ENCODE assay signal across 10 mouse cellular contexts in the genomic region with DNA sequence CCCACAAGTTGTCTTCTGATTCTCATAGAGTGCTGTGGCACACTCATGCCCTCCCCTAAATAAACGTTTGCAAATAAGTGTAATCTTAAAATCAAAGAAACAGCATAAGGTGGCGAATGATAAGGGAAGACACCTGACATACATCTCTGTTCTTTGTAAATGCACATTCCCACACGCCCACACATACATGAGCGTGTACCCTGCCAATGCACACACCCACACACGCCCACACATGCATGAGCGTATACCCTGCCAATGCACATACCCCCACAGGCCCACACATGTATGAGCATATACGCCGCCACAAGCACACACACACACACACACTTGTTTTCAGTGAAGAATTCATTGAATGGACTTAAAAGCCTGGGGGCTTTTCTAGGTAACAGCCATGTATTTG.
DNase-seq lines count a peak whose midpoint lies in the region; ATAC-seq lines count a peak whose summit lies in the region.
"Had no signal": no experiment of that assay in that cellular context is flagged by ENCODE, and none has a peak within 500 bp of the region (broad histone marks: within the 10 kb centered on the region; RNA-seq: fewer than 3 reads in every experiment).

No protein-coding gene starts in this region.

- no peak overlapping the region for H3K9ac ChIP-seq in intestine, embryonic 14.5 days (ENCODE audit: low read length)
- H3K9ac ChIP-seq in intestine, embryonic 16.5 days (ENCODE audit: low read depth, low read length) = no peak overlapping the region
- H3K9ac ChIP-seq in forebrain, embryonic 14.5 days (ENCODE audit: low read length) = no peak overlapping the region
- H3K9ac ChIP-seq in midbrain, embryonic 16.5 days (ENCODE audit: low read depth, low read length) = no peak overlapping the region
- H3K9ac ChIP-seq: embryonic facial prominence, embryonic 15.5 days had no signal

- whole genome bisulfite sequencing in intestine, embryonic 14.5 days = 76% methylated on average over 8 of the region's 8 CpGs
- 78% methylated on average over 8 of the region's 8 CpGs for WGBS in intestine, embryonic 16.5 days
- 81% methylated on average over 8 of the region's 8 CpGs for WGBS in forebrain, embryonic 14.5 days
- 87% methylated on average over 8 of the region's 8 CpGs for WGBS in midbrain, embryonic 16.5 days

- peak overlapping the region; percentile 31; the same call in 1 of the 2 replicates for H3K4me2 ChIP-seq in intestine, embryonic 14.5 days (ENCODE audit: low read length)
- H3K4me2 ChIP-seq in intestine, embryonic 16.5 days (ENCODE audit: low read depth, low read length) = no peak overlapping the region
- H3K4me2 ChIP-seq in forebrain, embryonic 14.5 days (ENCODE audit: low read length) = 0 out of 2 replicates have a peak overlapping the region, but pooled peaks have one; percentile 30
- H3K4me2 ChIP-seq in midbrain, embryonic 16.5 days (ENCODE audit: low read length) = peak overlapping the region; percentile 46
- H3K4me2 ChIP-seq: embryonic facial prominence, embryonic 15.5 days had no signal

- DNase-seq in intestine, embryonic 14.5 days (ENCODE audit: low spot score) = no peak
- peak; percentile 22 for DNase-seq in T-cell, adult 2 months (ENCODE audit: low spot score)
- no peak for DNase-seq in forebrain, embryonic 14.5 days (ENCODE audit: low spot score)
- no peak for DNase-seq in kidney, postnatal 10 days
- DNase-seq in cerebellum, adult 11 months = no peak
- DNase-seq in frontal cortex, postnatal 10 days (ENCODE audit: low spot score in 2 of 2) = no peak

- no peak for ATAC-seq in intestine, embryonic 14.5 days (replicated peaks; ENCODE audit: low FRiP score, low TSS enrichment, low read depth)
- ATAC-seq in intestine, embryonic 16.5 days = no peak
- peak; percentile 38 for ATAC-seq in forebrain, embryonic 14.5 days
- ATAC-seq in midbrain, embryonic 16.5 days = no peak

- H3K27ac ChIP-seq in intestine, embryonic 14.5 days (ENCODE audit: low read depth) = no peak overlapping the region
- H3K27ac ChIP-seq in intestine, embryonic 16.5 days (ENCODE audit: low read length) = no peak overlapping the region
- no peak overlapping the region for H3K27ac ChIP-seq in forebrain, embryonic 14.5 days (ENCODE audit: low read depth, low read length)
- H3K27ac ChIP-seq in midbrain, embryonic 16.5 days (ENCODE audit: low read length) = no peak overlapping the region
- H3K27ac ChIP-seq: embryonic facial prominence, embryonic 15.5 days had no signal

- no peak overlapping the region for H3K4me3 ChIP-seq in intestine, embryonic 14.5 days (ENCODE audit: low read depth, low read length)
- no peak overlapping the region for H3K4me3 ChIP-seq in intestine, embryonic 16.5 days (ENCODE audit: low read length)
- H3K4me3 ChIP-seq in forebrain, embryonic 14.5 days (ENCODE audit: low read depth, low read length) = no peak overlapping the region
- no peak overlapping the region for H3K4me3 ChIP-seq in midbrain, embryonic 16.5 days (ENCODE audit: low read depth, low read length)
- H3K4me3 ChIP-seq: embryonic facial prominence, embryonic 15.5 days had no signal

- H3K4me1 ChIP-seq in intestine, embryonic 14.5 days (replicated peaks; ENCODE audit: control insufficient read depth, insufficient read depth, low read length) = peaks cover 13% of the 10 kb centered on the region
- peaks cover 19% of the 10 kb centered on the region for H3K4me1 ChIP-seq in intestine, embryonic 16.5 days (ENCODE audit: control insufficient read depth, insufficient read depth, low read length)
- peaks cover 11% of the 10 kb centered on the region for H3K4me1 ChIP-seq in forebrain, embryonic 14.5 days (ENCODE audit: control insufficient read depth, insufficient read depth, low read length)
- peaks cover 25% of the 10 kb centered on the region for H3K4me1 ChIP-seq in midbrain, embryonic 16.5 days (ENCODE audit: control insufficient read depth, insufficient read depth, low read length)

- H3K9me3 ChIP-seq in intestine, embryonic 14.5 days (ENCODE audit: control insufficient read depth, low read length) = no peaks in the 10 kb centered on the region
- no peaks in the 10 kb centered on the region for H3K9me3 ChIP-seq in intestine, embryonic 16.5 days (ENCODE audit: control insufficient read depth, low read length)
- no peaks in the 10 kb centered on the region for H3K9me3 ChIP-seq in forebrain, embryonic 14.5 days (replicated peaks; ENCODE audit: control insufficient read depth, low read length)
- H3K9me3 ChIP-seq in midbrain, embryonic 16.5 days (replicated peaks; ENCODE audit: control insufficient read depth, low read length, poor library complexity, severe bottlenecking) = no peaks in the 10 kb centered on the region
- H3K9me3 ChIP-seq: embryonic facial prominence, embryonic 15.5 days; G1E had no signal

- no peaks in the 10 kb centered on the region for H3K27me3 ChIP-seq in intestine, embryonic 14.5 days (replicated peaks; ENCODE audit: control insufficient read depth, insufficient read depth, low read length)
- H3K27me3 ChIP-seq in intestine, embryonic 16.5 days (replicated peaks; ENCODE audit: control insufficient read depth, insufficient read depth, low read length) = no peaks in the 10 kb centered on the region
- H3K27me3 ChIP-seq in forebrain, embryonic 14.5 days (replicated peaks; ENCODE audit: control insufficient read depth, insufficient read depth, low read length) = no peaks in the 10 kb centered on the region
- H3K27me3 ChIP-seq in midbrain, embryonic 16.5 days (ENCODE audit: control insufficient read depth, insufficient read depth, low read depth, low read length) = peaks cover under 1% of the 10 kb centered on the region; the same call in 1 of the 2 replicates

- no peaks in the 10 kb centered on the region for H3K36me3 ChIP-seq in intestine, embryonic 14.5 days (ENCODE audit: control insufficient read depth, insufficient read depth, low read length)
- no peaks in the 10 kb centered on the region for H3K36me3 ChIP-seq in intestine, embryonic 16.5 days (ENCODE audit: control insufficient read depth, insufficient read depth, low read length)
- no peaks in the 10 kb centered on the region for H3K36me3 ChIP-seq in forebrain, embryonic 14.5 days (ENCODE audit: control insufficient read depth, insufficient read depth, low read length)
- no peaks in the 10 kb centered on the region for H3K36me3 ChIP-seq in midbrain, embryonic 16.5 days (ENCODE audit: control insufficient read depth, insufficient read depth, low read length)
- H3K36me3 ChIP-seq: embryonic facial prominence, embryonic 15.5 days had no signal
